Mouse (Mus musculus): Measurements from ENCODE around the gene Gna12. TPM values are rescaled to one million over a fixed set of nuclear protein-coding genes. Genes with fewer than 3 reads are reported as not detected.
A peak's percentile ranks its signal among the peaks of the same experiment; 100 is the strongest.

Gna12 gene
- polyA plus RNA-seq, 1 experiment from 2014 or later: 17.2 TPM

DNA sequence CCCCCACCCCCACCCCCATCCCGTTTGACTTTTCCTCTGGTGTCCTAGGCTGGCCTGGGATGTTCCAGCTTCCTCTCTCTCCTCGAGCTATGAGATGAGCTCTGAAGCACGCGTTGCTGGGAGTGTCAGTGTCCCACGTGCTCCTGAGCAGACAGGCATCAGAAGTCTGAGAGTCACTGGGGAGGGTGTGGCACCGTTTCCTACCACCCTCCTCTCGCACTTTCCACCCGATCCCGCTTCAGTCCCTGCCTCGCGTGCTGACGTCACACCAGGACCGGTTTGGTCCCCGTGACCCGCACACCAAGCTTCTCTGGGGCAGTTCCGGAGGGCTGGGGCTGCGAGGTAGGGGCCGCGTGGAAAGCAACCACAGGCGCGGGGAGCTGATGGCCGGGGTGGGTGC lies 94.9 kb downstream of the Gna12 start:
- Histone ChIP-seq H3K9ac (ENCODE audit: low read depth, low read length) (peak overlapping the region; percentile 31; the same call in 1 of the 2 replicates), H3K27ac (ENCODE audit: low read depth, low read length) (no peak overlapping the region), H3K36me3 (ENCODE audit: control insufficient read depth, insufficient read depth, low read length) (no peaks in the 10 kb centered on the region), H3K27me3 (ENCODE audit: control insufficient read depth, insufficient read depth, low read length) (peaks cover 16% of the 10 kb centered on the region), H3K4me1 (replicated peaks; ENCODE audit: control insufficient read depth, insufficient read depth, low read length) (peaks cover 4% of the 10 kb centered on the region; the same call in 1 of the 2 replicates), H3K4me3 (ENCODE audit: low read depth, low read length) (peak overlapping the region; percentile 29; the same call in 1 of the 2 replicates), H3K4me2 (replicated peaks; ENCODE audit: low read depth, low read length) (peak overlapping the region; percentile 47), H3K9me3 (ENCODE audit: control insufficient read depth, low read length) (no peaks in the 10 kb centered on the region)
- WGBS: under 1% methylated on average over 22 of the region's 22 CpGs
- ATAC-seq (ENCODE audit: low FRiP score) (no peak), DNase-seq (ENCODE audit: low spot score) (peak; percentile 47)

DNA sequence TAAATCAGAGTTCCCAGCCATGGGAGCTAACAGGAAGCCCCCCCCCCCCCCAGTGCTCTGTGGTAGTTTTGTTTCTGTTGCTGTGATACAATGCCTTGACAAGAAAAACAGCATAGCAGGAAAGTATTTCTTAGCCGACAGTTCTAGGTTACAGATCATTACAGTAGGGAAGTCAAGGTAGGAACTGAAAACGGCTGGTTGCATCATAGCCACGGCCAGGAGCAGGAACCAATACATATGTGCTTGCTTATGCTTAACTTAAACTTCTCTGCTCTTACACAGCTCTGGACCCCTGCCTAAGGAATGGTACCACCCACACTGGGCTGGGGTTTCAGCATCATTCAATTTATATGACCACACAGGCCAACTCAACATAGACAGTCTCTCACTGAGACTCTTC lies 96.9 kb downstream of the Gna12 start:
- Histone ChIP-seq H3K9me3 (ENCODE audit: control insufficient read depth, low read length) (no peaks in the 10 kb centered on the region), H3K4me3 (ENCODE audit: low read depth, low read length) (no peak overlapping the region), H3K27me3 (ENCODE audit: control insufficient read depth, insufficient read depth, low read length) (peaks cover 16% of the 10 kb centered on the region), H3K4me2 (replicated peaks; ENCODE audit: low read depth, low read length) (no peak overlapping the region), H3K36me3 (ENCODE audit: control insufficient read depth, insufficient read depth, low read length) (no peaks in the 10 kb centered on the region), H3K27ac (ENCODE audit: low read depth, low read length) (no peak overlapping the region), H3K9ac (ENCODE audit: low read depth, low read length) (no peak overlapping the region), H3K4me1 (replicated peaks; ENCODE audit: control insufficient read depth, insufficient read depth, low read length) (peaks cover 4% of the 10 kb centered on the region; the same call in 1 of the 2 replicates)
- DNase-seq (ENCODE audit: low spot score) (no peak), ATAC-seq (ENCODE audit: low FRiP score) (no peak)
- 83% methylated on average over 3 of the region's 3 CpGs for WGBS

DNA sequence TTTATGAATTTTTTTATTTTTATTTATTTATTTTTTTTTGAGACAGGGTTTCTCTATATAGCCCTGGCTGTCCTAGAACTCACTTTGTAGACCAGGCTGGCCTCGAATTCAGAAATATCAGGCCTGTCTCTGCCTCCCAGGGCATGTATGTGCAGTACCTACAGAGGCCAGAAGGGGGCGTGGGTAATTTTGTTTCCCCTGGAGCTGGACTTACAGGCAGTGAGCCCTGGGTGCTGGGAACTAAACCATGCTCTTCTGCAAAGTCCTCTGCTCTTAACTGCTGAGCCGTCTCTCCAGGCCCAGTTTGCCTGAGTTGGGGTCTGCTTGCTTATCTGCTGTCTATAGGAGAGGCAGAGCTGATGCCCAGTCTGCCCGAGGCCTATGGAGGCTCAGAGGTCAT lies 98.0 kb downstream of the Gna12 start:
- ATAC-seq (ENCODE audit: low FRiP score): no peak
- Histone ChIP-seq H3K36me3 (ENCODE audit: control insufficient read depth, insufficient read depth, low read length) (no peaks in the 10 kb centered on the region), H3K4me2 (replicated peaks; ENCODE audit: low read depth, low read length) (no peak overlapping the region), H3K4me1 (replicated peaks; ENCODE audit: control insufficient read depth, insufficient read depth, low read length) (peaks cover 4% of the 10 kb centered on the region; the same call in 1 of the 2 replicates), H3K4me3 (ENCODE audit: low read depth, low read length) (no peak overlapping the region), H3K27me3 (ENCODE audit: control insufficient read depth, insufficient read depth, low read length) (peaks cover 16% of the 10 kb centered on the region), H3K9me3 (ENCODE audit: control insufficient read depth, low read length) (no peaks in the 10 kb centered on the region), H3K9ac (ENCODE audit: low read depth, low read length) (no peak overlapping the region), H3K27ac (ENCODE audit: low read depth, low read length) (no peak overlapping the region)
- 64% methylated on average over 4 of the region's 4 CpGs for WGBS
- no peak for DNase-seq (ENCODE audit: low spot score)

DNA sequence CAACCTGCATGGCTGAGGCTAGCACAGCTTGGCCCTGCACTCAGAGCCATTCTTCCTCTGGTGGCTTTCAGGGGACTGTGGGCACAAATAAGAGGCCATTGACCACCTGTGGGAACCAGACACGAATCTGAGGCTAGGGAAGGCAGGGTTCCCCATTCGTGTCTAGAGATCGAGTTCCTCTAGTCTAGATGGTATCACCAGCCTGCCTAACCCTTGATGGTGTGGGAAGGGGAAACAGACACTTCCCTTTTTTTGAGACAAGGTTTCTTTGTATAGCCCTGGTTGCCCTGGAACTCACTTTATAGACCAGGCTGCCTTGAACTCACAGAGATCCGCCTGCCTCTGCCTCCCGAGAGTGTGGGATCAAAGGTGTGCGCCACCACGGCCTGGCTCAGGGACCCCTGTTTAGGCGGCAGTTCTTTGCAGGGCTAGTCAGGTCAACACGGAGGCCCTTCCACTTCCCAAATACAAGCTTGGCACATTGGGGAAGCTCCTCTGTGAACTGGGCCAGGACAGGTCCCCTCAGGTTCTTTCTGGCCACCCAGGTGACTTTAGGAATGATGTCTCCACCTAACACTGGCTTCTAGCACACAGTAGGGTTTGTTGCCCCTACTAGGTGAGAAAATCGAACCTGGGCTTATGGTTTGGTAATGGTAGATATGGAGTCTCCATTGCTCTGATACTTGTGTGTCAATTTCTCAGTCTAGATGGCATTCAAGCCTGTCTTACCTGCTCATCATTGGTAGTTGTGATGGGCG lies 99.0 kb downstream of the Gna12 start:
- peaks cover 4% of the 10 kb centered on the region; the same call in 1 of the 2 replicates for H3K4me1 ChIP-seq (replicated peaks; ENCODE audit: control insufficient read depth, insufficient read depth, low read length)
- WGBS: 89% methylated on average over 11 of the region's 11 CpGs
- H3K27ac ChIP-seq (ENCODE audit: low read depth, low read length): no peak overlapping the region
- DNase-seq (ENCODE audit: low spot score) (no peak), ATAC-seq (ENCODE audit: low FRiP score) (no peak)
- no peaks in the 10 kb centered on the region for H3K36me3 ChIP-seq (ENCODE audit: control insufficient read depth, insufficient read depth, low read length)
- H3K9ac ChIP-seq (ENCODE audit: low read depth, low read length): no peak overlapping the region
- H3K4me3 ChIP-seq (ENCODE audit: low read depth, low read length): no peak overlapping the region
- H3K9me3 ChIP-seq (ENCODE audit: control insufficient read depth, low read length): no peaks in the 10 kb centered on the region
- H3K4me2 ChIP-seq (replicated peaks; ENCODE audit: low read depth, low read length): no peak overlapping the region
- H3K27me3 ChIP-seq (ENCODE audit: control insufficient read depth, insufficient read depth, low read length): peaks cover 12% of the 10 kb centered on the region; the same call in 1 of the 2 replicates

DNA sequence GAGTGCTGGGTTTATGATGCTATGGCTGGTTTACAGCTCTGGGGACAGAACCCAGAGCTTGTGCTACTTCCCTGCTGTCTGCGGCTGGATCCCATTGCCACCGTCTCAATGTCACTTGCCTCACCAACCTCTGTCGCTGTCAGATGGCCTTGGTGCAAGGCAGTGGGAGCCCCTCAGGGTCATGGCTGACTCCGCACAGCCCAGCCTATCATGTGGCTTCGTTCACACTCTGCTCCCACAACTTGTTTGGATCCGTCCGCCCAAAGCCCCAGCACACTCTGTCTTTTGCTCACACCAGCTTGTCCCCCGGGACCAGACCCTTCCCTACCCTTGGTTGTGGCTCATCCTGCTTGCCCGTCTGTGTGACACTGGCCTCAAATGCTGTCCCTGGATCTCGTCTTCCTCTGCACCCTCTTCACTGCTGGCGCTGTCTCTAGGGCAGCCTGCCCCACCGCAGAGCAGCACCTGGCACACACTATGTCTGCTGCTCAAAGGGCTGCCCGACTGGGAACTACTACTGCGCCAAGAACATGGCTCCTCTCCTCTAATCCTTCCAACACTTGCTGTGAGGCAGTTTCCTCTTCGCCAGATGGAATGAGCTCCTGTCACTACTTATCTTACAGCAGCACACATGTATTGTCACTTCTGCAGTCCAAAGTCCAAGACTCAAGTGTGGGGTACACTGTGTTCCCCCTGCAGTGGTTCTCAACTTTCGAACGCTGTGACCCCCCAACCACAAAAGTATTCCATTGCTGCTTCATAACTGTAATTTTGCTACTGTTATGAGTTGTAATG lies 103.1 kb downstream of the Gna12 start:
- Histone ChIP-seq H3K9me3 (ENCODE audit: control insufficient read depth, low read length) (no peaks in the 10 kb centered on the region), H3K4me1 (replicated peaks; ENCODE audit: control insufficient read depth, insufficient read depth, low read length) (no peaks in the 10 kb centered on the region), H3K27ac (ENCODE audit: low read depth, low read length) (no peak overlapping the region), H3K36me3 (ENCODE audit: control insufficient read depth, insufficient read depth, low read length) (no peaks in the 10 kb centered on the region), H3K9ac (ENCODE audit: low read depth, low read length) (no peak overlapping the region), H3K27me3 (ENCODE audit: control insufficient read depth, insufficient read depth, low read length) (no peaks in the 10 kb centered on the region), H3K4me2 (replicated peaks; ENCODE audit: low read depth, low read length) (no peak overlapping the region), H3K4me3 (ENCODE audit: low read depth, low read length) (no peak overlapping the region)
- WGBS: 85% methylated on average over 17 of the region's 17 CpGs
- DNase-seq (ENCODE audit: low spot score): no peak
- ATAC-seq (ENCODE audit: low FRiP score): no peak

DNA sequence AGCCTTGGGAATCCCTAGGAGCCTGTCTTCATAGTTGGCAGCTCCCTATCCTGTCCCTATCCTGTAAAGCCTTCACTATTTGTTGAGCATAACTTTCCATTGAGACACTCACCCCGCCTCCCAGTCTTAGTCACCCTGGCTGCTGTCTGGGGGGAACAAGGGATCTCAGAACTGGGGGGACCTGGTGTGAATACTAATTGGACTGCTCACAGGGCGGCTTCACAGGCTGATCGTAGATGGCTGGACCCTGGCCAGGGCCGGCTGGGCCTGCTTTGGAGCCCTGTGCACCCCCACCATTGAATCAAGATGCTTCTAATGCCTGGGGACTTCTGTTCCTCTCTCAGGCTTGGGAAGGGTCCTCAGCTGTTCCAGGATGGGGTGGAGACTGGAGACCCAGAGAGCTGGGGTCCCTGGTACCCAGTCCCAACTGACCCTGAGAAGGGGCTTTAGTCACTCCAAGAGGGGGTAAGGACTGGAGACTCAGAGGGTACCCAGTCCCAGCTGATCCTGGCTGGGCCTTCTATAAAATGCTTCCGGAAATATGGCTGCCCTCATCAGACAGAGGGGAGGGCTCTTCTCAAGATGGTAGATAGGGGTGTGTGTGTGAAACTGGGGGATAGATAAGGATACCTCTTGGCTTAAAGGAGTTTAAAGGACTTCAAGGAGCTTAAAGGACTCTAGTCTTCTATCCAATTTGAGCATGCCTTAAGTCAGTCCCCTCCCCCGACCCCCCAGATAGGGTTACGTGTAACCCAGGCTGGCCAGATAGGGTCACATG lies 104.0 kb downstream of the Gna12 start:
- H3K27ac ChIP-seq (ENCODE audit: low read depth, low read length): no peak overlapping the region
- no peaks in the 10 kb centered on the region for H3K9me3 ChIP-seq (ENCODE audit: control insufficient read depth, low read length)
- H3K4me1 ChIP-seq (replicated peaks; ENCODE audit: control insufficient read depth, insufficient read depth, low read length): no peaks in the 10 kb centered on the region
- peak; percentile 40 for ATAC-seq (ENCODE audit: low FRiP score)
- no peak for DNase-seq (ENCODE audit: low spot score)
- H3K9ac ChIP-seq (ENCODE audit: low read depth, low read length): no peak overlapping the region
- no peaks in the 10 kb centered on the region for H3K36me3 ChIP-seq (ENCODE audit: control insufficient read depth, insufficient read depth, low read length)
- 81% methylated on average over 7 of the region's 7 CpGs for WGBS
- no peak overlapping the region for H3K4me3 ChIP-seq (ENCODE audit: low read depth, low read length)
- H3K4me2 ChIP-seq (replicated peaks; ENCODE audit: low read depth, low read length): no peak overlapping the region
- H3K27me3 ChIP-seq (ENCODE audit: control insufficient read depth, insufficient read depth, low read length): no peaks in the 10 kb centered on the region

DNA sequence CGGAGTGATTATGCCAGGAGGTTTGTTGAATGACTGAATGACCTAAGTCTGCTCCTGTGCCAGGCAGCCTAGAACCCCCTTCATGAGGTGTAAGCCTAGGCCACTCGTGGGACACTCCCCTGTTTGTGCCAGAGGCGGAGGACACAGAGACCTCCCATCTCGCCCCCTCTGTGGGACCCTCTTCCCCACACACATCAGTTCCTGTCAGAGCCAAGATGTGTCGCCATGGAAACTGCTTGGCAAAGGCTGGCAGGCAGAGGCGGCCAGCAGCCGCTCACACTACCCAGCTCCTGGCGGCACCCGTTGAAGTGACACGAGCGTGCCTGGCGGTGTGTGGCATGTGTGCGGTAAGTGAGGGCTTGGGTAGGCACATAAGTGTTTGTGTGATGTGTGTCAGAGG lies 106.4 kb downstream of the Gna12 start, which contains the start of gene Amz1:
Amz1 (plus strand) TSS at position 306 of the 400 bp plus-strand sequence.
- H3K9me3 ChIP-seq (ENCODE audit: control insufficient read depth, low read length): no peaks in the 10 kb centered on the region
- no peak within 1 kb of the TSS for H3K9ac ChIP-seq (ENCODE audit: low read depth, low read length)
- DNase-seq (ENCODE audit: low spot score) (no peak), ATAC-seq (ENCODE audit: low FRiP score) (no peak)
- H3K27me3 ChIP-seq (ENCODE audit: control insufficient read depth, insufficient read depth, low read length): no peaks in the 10 kb centered on the region
- no peak within 1 kb of the TSS for H3K4me2 ChIP-seq (replicated peaks; ENCODE audit: low read depth, low read length)
- H3K4me1 ChIP-seq (replicated peaks; ENCODE audit: control insufficient read depth, insufficient read depth, low read length): no peaks in the 10 kb centered on the region
- H3K36me3 ChIP-seq (ENCODE audit: control insufficient read depth, insufficient read depth, low read length): no peaks in the 10 kb centered on the region
- 77% methylated on average over 13 of the region's 13 CpGs for WGBS
- H3K4me3 ChIP-seq (ENCODE audit: low read depth, low read length): no peak within 1 kb of the TSS
- H3K27ac ChIP-seq (ENCODE audit: low read depth, low read length): no peak within 1 kb of the TSS

DNA sequence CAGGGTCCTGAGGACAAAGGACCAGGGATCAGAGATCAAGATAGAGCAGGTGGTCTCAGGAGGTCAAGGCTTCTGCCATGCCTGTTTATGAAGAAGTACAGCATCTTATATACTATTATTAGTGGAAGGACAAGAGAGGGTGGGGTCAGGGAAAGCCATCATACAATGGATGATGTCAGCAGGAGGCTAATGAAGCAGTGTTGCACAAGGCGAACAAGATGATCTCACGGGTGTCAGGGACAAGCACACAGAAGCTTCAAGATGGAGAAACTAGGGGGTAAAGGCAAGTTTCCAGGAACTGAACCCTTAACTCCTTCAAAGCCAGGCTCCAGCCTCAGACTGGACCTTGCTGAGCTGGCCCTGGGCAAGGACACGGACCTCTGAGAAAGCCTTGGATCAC lies 108.1 kb downstream of the Gna12 start:
- DNase-seq (ENCODE audit: low spot score) (no peak), ATAC-seq (ENCODE audit: low FRiP score) (no peak)
- Histone ChIP-seq H3K9ac (ENCODE audit: low read depth, low read length) (no peak overlapping the region), H3K4me1 (replicated peaks; ENCODE audit: control insufficient read depth, insufficient read depth, low read length) (no peaks in the 10 kb centered on the region), H3K9me3 (ENCODE audit: control insufficient read depth, low read length) (no peaks in the 10 kb centered on the region), H3K27ac (ENCODE audit: low read depth, low read length) (no peak overlapping the region), H3K4me2 (replicated peaks; ENCODE audit: low read depth, low read length) (no peak overlapping the region), H3K36me3 (ENCODE audit: control insufficient read depth, insufficient read depth, low read length) (peaks cover 3% of the 10 kb centered on the region; the same call in 1 of the 2 replicates), H3K27me3 (ENCODE audit: control insufficient read depth, insufficient read depth, low read length) (no peaks in the 10 kb centered on the region), H3K4me3 (ENCODE audit: low read depth, low read length) (no peak overlapping the region)
- 82% methylated on average over 3 of the region's 3 CpGs for WGBS

Measured in hindbrain, embryonic 11.5 days (tissue).